16 mouse cellular contexts compared by ENCODE assay signal in the genomic region with DNA sequence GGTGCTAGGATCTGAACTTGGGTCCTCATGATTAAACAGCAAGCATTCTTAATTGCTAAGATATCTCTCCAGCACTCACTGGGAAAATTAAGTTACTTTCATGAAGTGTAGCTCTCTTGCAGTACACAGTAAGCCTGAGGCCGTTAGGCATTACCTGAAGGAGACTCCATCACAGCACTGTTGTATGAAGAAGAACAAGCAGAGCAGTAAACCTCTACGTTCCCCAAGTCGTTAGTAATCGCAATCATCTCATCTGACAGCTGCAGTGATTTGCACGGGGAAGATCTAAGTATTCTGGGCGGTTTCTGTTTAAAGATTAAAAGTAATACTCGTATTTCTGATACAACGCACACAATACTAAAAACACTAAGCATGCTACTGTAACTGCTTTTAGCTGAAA.
"Had no signal": no experiment of that assay in that cellular context is flagged by ENCODE, and none has a peak within 500 bp of the region (broad histone marks: within the 10 kb centered on the region; RNA-seq: fewer than 3 reads in every experiment).

No protein-coding gene starts in this region.

- H3K4me3 ChIP-seq: neural tube, embryonic 13.5 days; neural tube, embryonic 15.5 days; stomach, embryonic 15.5 days had no signal

- H3K27ac ChIP-seq: neural tube, embryonic 13.5 days; neural tube, embryonic 15.5 days; stomach, embryonic 15.5 days; stomach, postnatal 0 days had no signal

- H3K27me3 ChIP-seq: neural tube, embryonic 13.5 days; neural tube, embryonic 15.5 days; stomach, embryonic 15.5 days had no signal

- DNase-seq: retina, postnatal 1 day; right cerebral cortex, adult 18-20 months; right cerebral cortex, postnatal 14 days; right cerebral cortex, postnatal 25 days; right cerebral cortex, postnatal 4 days; spleen, adult 18-20 months; thymus, adult 18-20 months; thymus, adult 2 months; thymus, postnatal 14 days; thymus, postnatal 25 days; thymus, postnatal 36 days; thymus, postnatal 4 days had no signal

- H3K4me1 ChIP-seq: neural tube, embryonic 13.5 days; neural tube, embryonic 15.5 days; stomach, embryonic 15.5 days had no signal

- H3K9ac ChIP-seq: neural tube, embryonic 13.5 days; neural tube, embryonic 15.5 days; stomach, embryonic 15.5 days had no signal

- H3K4me2 ChIP-seq: neural tube, embryonic 13.5 days; neural tube, embryonic 15.5 days; stomach, embryonic 15.5 days had no signal

- H3K9me3 ChIP-seq: neural tube, embryonic 13.5 days; neural tube, embryonic 15.5 days; stomach, embryonic 15.5 days had no signal
